Mouse (Mus musculus): ENCODE measurements at regions not wholly inside any gene's neighbourhood (a gene's known extent, or its start where the extent isn't known, plus 50 kb on each side); places are given as distances from the start of the nearest gene placed in this dataset.

DNA sequence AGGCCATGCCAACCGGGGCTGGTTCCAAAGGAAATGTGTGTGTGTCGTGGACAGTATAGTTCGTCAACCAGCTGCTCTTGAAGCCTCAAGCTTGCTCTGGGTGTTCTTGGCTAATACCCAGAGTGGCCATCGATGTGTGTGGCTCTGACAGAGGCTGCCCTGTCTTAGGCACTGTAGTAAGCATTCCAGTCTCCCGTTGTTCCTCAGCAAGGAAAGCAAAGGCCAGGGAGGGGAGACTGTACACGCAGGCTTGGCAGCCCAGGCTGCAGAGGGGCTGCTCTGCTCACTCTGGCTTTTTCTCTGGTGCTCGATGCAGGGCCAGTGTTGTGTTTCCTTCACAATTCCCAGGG lies 106.1 kb upstream of the Unc5b start:
- Histone ChIP-seq H3K9ac (no peak overlapping the region), H3K27me3 (replicated peaks) (0 out of 2 replicates have a peak, but pooled peaks cover 7% of the 10 kb centered on the region), H3K4me3 (no peak overlapping the region), H3K4me1 (replicated peaks) (peaks cover 53% of the 10 kb centered on the region), H3K27ac (ENCODE audit: poor library complexity, severe bottlenecking) (no peak overlapping the region), H3K9me3 (replicated peaks) (no peaks in the 10 kb centered on the region), H3K36me3 (no peaks in the 10 kb centered on the region), H3K4me2 (no peak overlapping the region)
- WGBS = 44% methylated on average over 7 of the region's 7 CpGs
- ATAC-seq (ENCODE audit: insufficient number of reproducible peaks, low FRiP score) = no peak

DNA sequence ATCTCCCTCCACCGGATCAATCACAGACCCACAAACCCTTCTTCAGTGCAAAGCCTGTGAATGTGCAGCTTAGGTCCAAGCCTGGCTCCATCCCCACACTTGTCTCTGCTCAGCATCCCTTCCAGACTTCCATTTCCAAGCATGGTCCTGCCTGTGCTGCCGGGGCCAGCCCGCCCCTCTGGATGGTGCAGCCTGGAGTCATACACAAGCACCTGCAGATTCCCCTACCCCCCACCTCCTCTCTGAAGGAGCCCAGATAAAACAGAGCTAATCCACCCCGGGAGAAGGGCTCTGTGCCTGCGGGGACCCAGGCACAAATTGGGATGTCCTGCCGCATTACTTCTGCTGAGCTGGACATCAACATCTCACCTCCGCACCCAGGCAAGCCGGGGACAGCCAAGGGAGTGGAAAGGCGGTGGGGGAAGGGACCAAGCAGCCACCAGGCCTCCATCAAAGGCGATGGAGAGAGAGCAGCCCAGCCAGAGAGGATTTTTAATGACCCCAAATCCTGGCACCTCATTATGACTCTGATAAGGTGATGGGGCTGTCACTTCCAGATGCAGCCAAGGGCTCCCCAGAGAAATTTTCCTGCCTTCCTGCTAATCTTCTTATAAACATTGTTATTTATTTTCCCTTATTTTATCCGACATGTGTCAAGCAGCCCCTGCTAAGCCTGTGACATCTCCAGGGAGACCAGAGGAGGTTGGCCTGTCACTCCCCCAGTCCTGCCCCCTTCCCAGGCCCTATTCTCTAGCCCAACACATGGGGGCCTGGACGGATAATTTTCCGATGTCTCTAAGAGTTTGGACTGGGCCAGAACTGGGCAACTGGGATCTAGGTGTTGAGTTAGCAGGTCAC lies 105.5 kb upstream of the Unc5b start:
- no peaks in the 10 kb centered on the region for H3K36me3 ChIP-seq
- no peak overlapping the region for H3K4me2 ChIP-seq
- H3K9me3 ChIP-seq (replicated peaks) = no peaks in the 10 kb centered on the region
- H3K4me3 ChIP-seq = no peak overlapping the region
- 0 out of 2 replicates have a peak, but pooled peaks cover 7% of the 10 kb centered on the region for H3K27me3 ChIP-seq (replicated peaks)
- H3K9ac ChIP-seq = no peak overlapping the region
- H3K27ac ChIP-seq (ENCODE audit: poor library complexity, severe bottlenecking) = no peak overlapping the region
- peaks cover 59% of the 10 kb centered on the region for H3K4me1 ChIP-seq (replicated peaks)
- 15% methylated on average over 13 of the region's 13 CpGs for WGBS
- ATAC-seq (ENCODE audit: insufficient number of reproducible peaks, low FRiP score) = no peak

DNA sequence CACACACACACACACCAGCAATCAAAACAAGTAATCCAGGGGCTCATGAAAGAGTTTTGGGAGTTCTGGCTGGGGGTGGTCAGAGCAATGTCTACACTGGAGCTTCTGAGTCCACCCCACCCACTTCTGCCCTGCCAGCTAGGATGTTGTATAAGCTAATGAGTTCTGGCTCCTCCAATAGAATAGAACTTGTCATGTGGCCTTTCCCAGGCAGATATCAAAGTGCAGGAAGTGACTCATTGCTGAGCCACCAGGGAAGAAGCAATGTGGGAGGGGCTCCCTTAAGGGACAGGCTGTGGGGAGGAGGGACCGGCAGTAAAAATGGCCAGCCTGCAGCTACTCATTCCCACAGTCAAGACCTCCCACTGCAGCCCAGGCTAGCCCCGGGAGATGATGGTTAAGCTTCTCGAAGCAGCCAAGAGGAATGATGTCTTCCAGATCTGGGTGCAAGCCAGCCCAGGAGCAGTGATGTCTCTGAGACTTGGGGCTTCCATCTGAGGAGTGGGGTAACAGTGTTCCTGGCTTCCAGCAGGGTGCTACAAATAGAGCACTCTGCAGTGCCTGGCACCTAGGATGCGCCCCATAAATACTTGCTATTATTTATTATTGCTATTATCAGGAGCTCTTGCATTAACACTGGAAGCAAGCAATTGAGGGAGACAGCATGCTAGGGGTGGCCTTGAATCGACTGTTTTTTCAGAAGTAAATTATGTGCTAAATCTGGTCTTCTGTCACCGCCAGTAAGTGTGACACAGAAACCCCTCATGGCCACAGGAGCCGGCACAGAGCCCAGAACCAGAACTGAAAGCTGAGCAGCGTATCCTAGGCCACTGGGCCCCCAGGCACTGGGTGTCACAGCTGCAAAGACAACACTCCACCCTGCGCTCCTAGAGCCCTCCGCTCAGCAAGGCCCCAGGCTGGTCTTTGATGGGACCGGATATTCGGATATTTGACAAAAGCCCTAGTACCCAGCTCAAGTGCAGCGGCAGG lies 103.2 kb upstream of the Unc5b start:
- Histone ChIP-seq H3K4me1 (replicated peaks) (peaks cover 76% of the 10 kb centered on the region), H3K9ac (0 out of 2 replicates have a peak overlapping the region, but pooled peaks have one; percentile 46), H3K27me3 (replicated peaks) (0 out of 2 replicates have a peak, but pooled peaks cover 7% of the 10 kb centered on the region), H3K27ac (ENCODE audit: poor library complexity, severe bottlenecking) (peak overlapping the region; percentile 82), H3K4me2 (peak overlapping the region; percentile 20), H3K36me3 (no peaks in the 10 kb centered on the region), H3K4me3 (no peak overlapping the region), H3K9me3 (replicated peaks) (no peaks in the 10 kb centered on the region)
- 41% methylated on average over 13 of the region's 13 CpGs for WGBS
- peak; percentile 69 for ATAC-seq (ENCODE audit: insufficient number of reproducible peaks, low FRiP score)

DNA sequence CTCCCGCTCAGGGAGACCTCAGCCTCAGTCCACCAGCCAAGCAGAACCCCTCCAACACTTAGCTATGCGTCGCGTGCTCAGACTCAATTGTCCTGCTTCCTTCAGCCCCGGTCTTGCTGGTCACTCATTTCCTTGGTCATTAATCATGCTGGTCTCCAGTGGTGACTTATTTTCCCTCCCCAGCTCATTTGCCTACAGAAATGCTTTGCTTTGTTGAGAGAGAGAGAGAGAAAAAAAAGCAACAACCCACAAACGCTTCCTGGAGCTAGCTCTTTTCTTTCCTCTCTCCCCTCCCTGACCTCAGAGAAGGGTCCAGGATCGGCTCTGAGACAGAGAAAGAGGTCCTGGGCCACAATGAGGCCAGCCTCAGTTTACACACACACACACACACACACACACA lies 102.5 kb upstream of the Unc5b start:
- no peaks in the 10 kb centered on the region for H3K9me3 ChIP-seq (replicated peaks)
- peaks cover 83% of the 10 kb centered on the region for H3K4me1 ChIP-seq (replicated peaks)
- no peak overlapping the region for H3K4me3 ChIP-seq
- H3K4me2 ChIP-seq = peak overlapping the region; percentile 20
- 0 out of 2 replicates have a peak overlapping the region, but pooled peaks have one; percentile 46 for H3K9ac ChIP-seq
- peak overlapping the region; percentile 82 for H3K27ac ChIP-seq (ENCODE audit: poor library complexity, severe bottlenecking)
- ATAC-seq (ENCODE audit: insufficient number of reproducible peaks, low FRiP score) = no peak
- H3K36me3 ChIP-seq = no peaks in the 10 kb centered on the region
- 38% methylated on average over 7 of the region's 7 CpGs for WGBS
- 0 out of 2 replicates have a peak, but pooled peaks cover 7% of the 10 kb centered on the region for H3K27me3 ChIP-seq (replicated peaks)

DNA sequence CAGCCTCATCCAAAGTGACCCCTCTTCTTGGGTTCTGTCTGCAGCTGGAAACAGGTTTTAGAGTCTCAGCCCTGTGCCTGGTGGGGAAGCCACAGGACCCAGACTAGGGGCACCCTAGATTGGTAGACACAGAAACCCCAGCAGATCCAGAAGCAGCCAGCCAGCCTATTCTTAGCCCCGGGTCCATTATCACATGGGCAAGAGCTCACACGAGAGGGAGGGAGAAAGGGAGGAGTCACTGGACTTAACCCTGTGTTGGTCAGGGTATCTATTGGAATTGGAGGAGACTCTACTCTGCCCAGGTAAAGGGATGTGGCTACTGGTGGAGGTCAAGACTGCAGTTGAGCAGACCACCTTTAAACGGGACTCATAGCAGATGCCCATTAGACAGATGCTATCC lies 101.5 kb upstream of the Unc5b start:
- 13% methylated on average over 3 of the region's 3 CpGs for WGBS
- Histone ChIP-seq H3K27me3 (replicated peaks) (0 out of 2 replicates have a peak, but pooled peaks cover 7% of the 10 kb centered on the region), H3K4me3 (no peak overlapping the region), H3K36me3 (no peaks in the 10 kb centered on the region), H3K9me3 (replicated peaks) (no peaks in the 10 kb centered on the region), H3K27ac (ENCODE audit: poor library complexity, severe bottlenecking) (peak overlapping the region; percentile 82), H3K9ac (0 out of 2 replicates have a peak overlapping the region, but pooled peaks have one; percentile 14), H3K4me1 (replicated peaks) (peaks cover 92% of the 10 kb centered on the region), H3K4me2 (peak overlapping the region; percentile 36)
- 0 out of 2 replicates have a peak, but pooled peaks have one; percentile 20 for ATAC-seq (ENCODE audit: insufficient number of reproducible peaks, low FRiP score)

DNA sequence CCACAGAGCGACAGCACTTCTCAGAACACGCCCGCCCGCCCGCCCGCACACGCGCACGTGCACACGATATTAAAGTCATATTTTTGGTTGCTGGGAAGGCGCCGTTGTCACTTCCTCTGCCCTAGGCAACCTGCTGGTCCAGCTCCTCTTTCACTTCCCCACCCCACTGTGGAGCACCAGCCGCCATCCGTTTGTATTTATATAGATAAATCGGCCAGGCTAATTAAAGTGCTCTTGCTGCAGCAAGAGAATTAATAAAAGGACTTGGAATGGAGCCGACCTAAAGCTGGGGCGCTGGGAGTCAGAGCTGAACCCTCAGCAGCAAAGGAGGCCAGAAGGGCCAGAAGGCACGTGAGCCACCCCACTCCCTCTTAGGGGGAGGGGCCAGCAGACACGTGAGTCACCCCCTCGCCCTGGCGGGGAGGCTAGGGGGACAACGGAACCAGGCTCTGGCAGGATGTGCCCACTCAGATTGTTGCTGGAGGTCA lies 100.6 kb upstream of the Unc5b start:
- Histone ChIP-seq H3K4me1 (replicated peaks) (peaks cover 92% of the 10 kb centered on the region), H3K27me3 (replicated peaks) (0 out of 2 replicates have a peak, but pooled peaks cover 7% of the 10 kb centered on the region), H3K4me3 (no peak overlapping the region), H3K4me2 (no peak overlapping the region), H3K36me3 (no peaks in the 10 kb centered on the region), H3K9ac (0 out of 2 replicates have a peak overlapping the region, but pooled peaks have one; percentile 14), H3K27ac (ENCODE audit: poor library complexity, severe bottlenecking) (peak overlapping the region; percentile 82), H3K9me3 (replicated peaks) (no peaks in the 10 kb centered on the region)
- no peak for ATAC-seq (ENCODE audit: insufficient number of reproducible peaks, low FRiP score)
- 54% methylated on average over 22 of the region's 22 CpGs for WGBS

DNA sequence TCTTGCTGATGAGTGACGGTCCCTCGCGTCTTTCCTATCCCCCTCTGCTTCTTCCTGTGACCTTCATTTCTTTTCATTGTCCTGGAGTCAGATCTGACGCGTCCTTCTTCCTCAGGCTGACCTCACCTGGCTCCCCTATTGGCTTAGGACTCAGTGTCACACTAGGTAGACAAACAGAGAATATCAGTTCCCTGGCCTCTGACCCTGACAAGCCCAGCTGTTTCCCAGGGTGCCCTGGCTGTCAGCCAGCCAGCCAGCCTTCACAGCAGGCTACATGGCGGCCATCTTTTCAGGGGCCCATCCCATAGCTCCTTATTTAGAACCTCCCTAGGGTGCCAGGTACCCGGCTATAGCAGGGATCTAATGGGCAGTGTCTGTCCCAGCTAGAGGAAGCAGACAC lies 97.3 kb upstream of the Unc5b start:
- Histone ChIP-seq H3K27ac (ENCODE audit: poor library complexity, severe bottlenecking) (peak overlapping the region; percentile 71), H3K36me3 (no peaks in the 10 kb centered on the region), H3K4me3 (no peak overlapping the region), H3K4me2 (no peak overlapping the region), H3K4me1 (replicated peaks) (peaks cover 89% of the 10 kb centered on the region), H3K27me3 (replicated peaks) (no peaks in the 10 kb centered on the region), H3K9ac (no peak overlapping the region), H3K9me3 (replicated peaks) (no peaks in the 10 kb centered on the region)
- WGBS = 57% methylated on average over 7 of the region's 7 CpGs
- no peak for ATAC-seq (ENCODE audit: insufficient number of reproducible peaks, low FRiP score)

DNA sequence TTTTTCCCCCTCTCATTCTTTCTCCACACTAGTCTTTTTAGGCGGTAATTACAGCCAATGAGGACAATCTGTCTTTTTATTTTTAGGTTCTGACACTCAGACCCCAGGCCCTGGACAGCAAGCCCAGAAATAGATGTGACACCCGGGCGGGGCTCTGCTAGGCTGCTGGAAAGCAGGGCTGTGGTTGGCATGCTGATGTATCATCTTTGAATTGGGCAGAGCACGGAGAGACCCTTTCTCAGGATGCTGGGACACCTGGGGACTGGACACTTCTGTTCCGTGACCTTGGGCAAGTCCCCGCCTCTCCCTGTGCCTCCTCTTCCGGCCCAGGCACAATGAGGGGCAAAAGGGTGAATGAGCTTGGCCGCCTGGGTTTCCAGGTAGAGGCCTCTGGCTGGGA lies 96.8 kb upstream of the Unc5b start:
- Histone ChIP-seq H3K27me3 (replicated peaks) (no peaks in the 10 kb centered on the region), H3K9ac (no peak overlapping the region), H3K9me3 (replicated peaks) (no peaks in the 10 kb centered on the region), H3K4me3 (no peak overlapping the region), H3K27ac (ENCODE audit: poor library complexity, severe bottlenecking) (peak overlapping the region; percentile 71), H3K4me2 (no peak overlapping the region), H3K4me1 (replicated peaks) (peaks cover 85% of the 10 kb centered on the region), H3K36me3 (no peaks in the 10 kb centered on the region)
- WGBS = 50% methylated on average over 8 of the region's 8 CpGs
- ATAC-seq (ENCODE audit: insufficient number of reproducible peaks, low FRiP score) = no peak

DNA sequence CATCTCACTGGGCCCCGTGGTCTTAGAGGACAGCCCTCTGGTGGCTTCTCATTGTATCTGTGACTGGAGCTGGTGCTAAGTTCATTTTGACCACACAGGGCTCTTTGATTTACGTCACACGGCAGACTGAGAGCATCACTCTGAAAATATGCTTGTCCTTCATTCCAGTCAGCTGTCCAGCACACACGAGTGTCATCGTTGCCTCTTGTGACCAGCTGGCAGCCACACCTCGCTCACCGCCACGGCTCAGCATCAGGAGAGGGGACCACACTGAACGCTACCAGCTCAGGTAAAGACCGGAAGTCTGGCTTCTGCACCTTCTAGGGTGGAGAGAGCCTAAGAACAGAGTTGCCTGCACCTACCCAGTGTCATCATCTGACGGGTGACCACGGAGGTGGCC lies 95.3 kb upstream of the Unc5b start:
- H3K4me1 ChIP-seq (replicated peaks) = peaks cover 70% of the 10 kb centered on the region
- no peak overlapping the region for H3K9ac ChIP-seq
- H3K27ac ChIP-seq (ENCODE audit: poor library complexity, severe bottlenecking) = no peak overlapping the region
- 74% methylated on average over 12 of the region's 12 CpGs for WGBS
- H3K4me2 ChIP-seq = no peak overlapping the region
- H3K4me3 ChIP-seq = no peak overlapping the region
- no peaks in the 10 kb centered on the region for H3K36me3 ChIP-seq
- H3K9me3 ChIP-seq (replicated peaks) = no peaks in the 10 kb centered on the region
- ATAC-seq (ENCODE audit: insufficient number of reproducible peaks, low FRiP score) = no peak
- H3K27me3 ChIP-seq (replicated peaks) = no peaks in the 10 kb centered on the region

DNA sequence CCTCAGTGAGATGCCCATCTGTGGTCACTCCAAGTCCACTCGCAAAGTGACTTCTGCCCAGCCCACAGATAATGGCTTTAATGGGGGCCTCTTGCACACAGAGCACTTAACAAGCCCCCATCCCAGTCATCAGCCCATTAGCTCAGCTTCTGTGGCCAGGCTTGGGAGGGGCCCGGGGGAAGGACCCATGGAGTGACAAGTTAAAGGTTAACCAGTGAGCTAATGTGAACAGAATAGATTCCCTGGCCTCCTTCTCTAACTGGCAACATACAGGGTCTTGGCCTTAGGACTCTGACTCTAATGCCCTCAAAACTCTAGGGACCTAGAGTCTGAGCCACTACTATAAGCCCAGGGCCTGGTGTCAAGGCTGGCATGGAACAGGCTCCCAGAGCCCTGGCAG lies 94.3 kb upstream of the Unc5b start:
- Histone ChIP-seq H3K27me3 (replicated peaks) (no peaks in the 10 kb centered on the region), H3K9ac (no peak overlapping the region), H3K4me3 (no peak overlapping the region), H3K4me2 (no peak overlapping the region), H3K36me3 (no peaks in the 10 kb centered on the region), H3K27ac (ENCODE audit: poor library complexity, severe bottlenecking) (peak overlapping the region; percentile 70), H3K4me1 (replicated peaks) (peaks cover 64% of the 10 kb centered on the region), H3K9me3 (replicated peaks) (no peaks in the 10 kb centered on the region)
- 64% methylated on average over 2 of the region's 2 CpGs for WGBS
- no peak for ATAC-seq (ENCODE audit: insufficient number of reproducible peaks, low FRiP score)
